Mouse (Mus musculus) gastrocnemius, adult 8-10 months (tissue): ENCODE measurements around the gene Galp. TPM values are rescaled to one million over a fixed set of nuclear protein-coding genes. Genes with fewer than 3 reads are reported as not detected.
A peak's percentile ranks its signal among the peaks of the same experiment; 100 is the strongest.
"Not testable (repeated sequence)": the region's sequence is repeated elsewhere in the genome, so short reads cannot be mapped to it uniquely, and the experiment has no call there.

Source experiments
- DNase-seq, 2 experiments: peaks; one replicate each; pipeline ENCODE4 v3.0.0; 2022; ENCODE audit warnings: low spot score in 2 of 2
- total RNA-seq, 4 experiments: library from RNA; stranded (reverse); gene quantifications; 2 replicates each; pipeline ENCODE4 v1.2.4; 2022

Gene Galp
- total RNA-seq, 4 experiments from 2014 or later = not detected

DNA sequence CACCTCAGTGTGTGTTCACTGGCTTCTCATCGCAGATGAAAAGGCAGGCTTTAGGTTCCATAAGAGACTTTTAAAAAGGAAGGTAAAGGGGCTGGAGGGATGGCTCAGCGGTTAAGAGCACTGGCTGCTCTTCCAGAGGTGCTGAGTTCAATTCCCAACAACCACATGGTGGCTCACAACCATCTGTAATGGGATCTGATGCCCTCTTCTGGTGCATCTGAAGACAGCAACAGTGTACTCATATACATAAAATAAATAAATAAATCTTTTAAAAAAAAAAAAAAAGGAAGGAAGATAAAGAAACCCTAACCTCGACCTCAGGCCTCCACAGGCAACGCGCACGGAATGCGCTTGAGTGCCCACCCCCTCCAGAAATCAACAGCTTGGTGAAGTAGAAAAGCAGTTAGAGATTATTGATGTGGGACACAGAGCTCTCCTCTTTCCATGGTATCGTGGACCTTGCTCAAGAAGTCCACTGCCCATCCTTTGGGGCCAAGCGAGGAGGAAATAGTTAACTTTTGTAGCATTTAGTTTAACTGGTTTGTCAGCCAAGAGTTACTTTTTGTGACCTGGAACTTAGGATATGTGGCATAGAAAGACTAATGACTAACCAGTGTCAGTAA lies 22.4 kb upstream of the Galp start:
- not testable (repeated sequence) for DNase-seq

DNA sequence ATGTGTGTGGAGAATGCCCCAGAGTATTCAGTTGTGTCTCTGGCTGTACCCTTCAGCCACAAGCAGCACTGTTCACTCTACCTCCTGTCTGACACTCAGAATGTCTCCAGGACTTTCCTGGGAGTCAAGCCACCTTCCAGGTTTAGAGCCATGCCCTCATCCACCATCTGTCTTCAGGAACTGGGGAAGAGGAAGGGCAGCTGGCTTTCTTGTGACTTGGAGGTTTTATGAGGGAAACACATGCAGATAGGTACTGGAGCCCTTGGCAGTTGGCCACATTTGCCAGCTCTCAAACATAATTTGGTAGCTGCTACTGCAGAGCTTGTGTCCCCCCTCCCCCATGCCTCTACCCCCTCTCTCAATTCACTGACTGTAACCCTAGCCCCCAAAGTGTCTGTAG lies 17.9 kb upstream of the Galp start:
- no peak for DNase-seq

DNA sequence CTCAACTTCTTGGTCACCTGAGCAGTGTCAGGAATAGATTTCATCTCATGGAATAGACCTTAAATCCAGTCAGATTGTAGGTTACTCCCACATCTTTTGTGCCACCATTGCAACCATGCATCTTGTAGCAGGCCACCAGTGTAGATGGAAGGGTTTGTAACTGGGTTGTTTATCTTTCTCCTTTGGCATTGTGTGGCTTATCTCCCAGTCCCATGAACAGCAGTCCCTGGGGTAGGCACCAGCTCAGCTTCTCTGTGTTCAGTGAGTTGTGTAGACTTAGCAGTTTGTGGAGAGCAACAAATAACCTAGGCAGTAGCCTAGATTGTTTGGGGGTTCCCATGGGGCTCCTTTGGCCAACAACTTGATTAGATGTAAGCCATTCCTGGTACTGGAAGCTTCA lies 14.0 kb upstream of the Galp start:
- DNase-seq = no peak

DNA sequence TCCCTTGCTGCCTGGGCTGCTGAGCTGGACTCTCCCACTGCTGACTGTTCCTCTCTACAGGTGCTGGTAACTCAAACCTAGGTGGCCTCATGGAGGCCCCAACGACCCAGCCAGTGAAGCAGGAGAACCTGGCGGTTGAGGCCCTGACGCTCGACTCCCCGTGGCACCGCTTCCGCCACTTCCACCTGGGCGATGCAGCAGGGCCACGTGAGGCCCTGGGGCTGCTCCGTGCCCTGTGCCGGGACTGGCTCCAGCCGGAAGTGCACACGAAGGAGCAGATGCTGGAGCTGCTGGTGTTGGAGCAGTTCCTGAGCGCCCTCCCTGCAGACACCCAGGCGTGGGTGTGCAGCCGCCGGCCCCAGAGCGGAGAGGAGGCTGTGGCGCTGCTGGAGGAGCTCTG lies 13.1 kb upstream of the Galp start:
- DNase-seq = no peak

DNA sequence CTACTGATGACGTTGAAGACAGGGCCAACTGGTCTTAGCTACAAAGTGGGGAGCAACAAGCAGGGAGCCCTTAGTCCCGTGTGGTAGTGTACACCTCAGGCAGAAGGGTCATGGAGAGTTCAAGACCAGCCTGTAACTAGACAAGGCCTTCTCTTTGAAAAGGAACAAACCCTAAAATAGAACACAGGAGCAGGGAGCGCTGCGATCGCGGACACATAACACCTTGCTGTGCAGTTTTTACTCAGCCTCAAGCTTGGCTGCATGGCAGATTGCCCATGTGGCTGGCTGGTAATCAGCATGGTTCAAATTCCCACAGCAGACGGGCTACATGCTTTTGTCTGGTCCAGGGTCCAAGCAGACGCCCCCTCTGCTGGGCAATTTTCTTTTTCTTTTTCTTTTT lies 12.4 kb upstream of the Galp start:
- peak; percentile 22 to 34 for DNase-seq

DNA sequence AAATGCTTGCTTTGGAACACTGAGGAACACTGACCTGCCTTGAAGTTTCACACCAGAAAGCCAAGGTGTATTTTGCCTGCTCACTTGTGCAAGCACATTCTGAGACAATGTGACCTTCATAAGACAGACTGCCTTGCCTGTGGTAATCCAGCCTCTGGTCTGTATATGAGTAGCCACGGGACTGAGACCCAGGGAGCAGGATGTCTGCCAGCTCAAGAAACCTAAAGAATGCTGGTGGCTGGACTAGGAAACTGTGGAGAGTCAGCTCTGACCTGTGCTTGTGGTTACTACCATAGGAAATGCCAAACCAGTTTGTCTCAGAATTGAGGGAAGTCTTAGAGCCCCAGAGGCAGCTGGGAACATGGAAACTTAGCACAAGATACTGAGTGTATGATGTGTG lies 11.5 kb upstream of the Galp start:
- no peak for DNase-seq

DNA sequence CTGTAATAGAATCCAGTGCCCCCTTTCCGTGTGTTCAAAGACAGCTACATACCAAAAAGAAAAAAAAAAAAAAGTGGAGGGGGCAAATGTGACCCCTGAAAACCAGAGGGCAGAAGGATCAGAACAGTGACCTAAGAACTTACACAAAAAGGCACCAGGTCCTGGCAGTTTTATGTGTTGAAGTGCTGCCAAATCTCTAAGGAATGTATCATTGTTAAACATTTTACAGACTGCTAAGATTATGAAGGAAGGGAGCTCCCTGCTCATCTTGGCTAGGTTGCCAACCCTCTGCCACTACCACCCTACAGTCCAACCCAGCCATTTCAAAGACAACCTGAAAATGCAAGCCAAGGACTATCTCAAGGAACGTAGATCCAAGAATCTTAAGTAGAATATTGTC lies 10.7 kb upstream of the Galp start:
- DNase-seq = no peak

DNA sequence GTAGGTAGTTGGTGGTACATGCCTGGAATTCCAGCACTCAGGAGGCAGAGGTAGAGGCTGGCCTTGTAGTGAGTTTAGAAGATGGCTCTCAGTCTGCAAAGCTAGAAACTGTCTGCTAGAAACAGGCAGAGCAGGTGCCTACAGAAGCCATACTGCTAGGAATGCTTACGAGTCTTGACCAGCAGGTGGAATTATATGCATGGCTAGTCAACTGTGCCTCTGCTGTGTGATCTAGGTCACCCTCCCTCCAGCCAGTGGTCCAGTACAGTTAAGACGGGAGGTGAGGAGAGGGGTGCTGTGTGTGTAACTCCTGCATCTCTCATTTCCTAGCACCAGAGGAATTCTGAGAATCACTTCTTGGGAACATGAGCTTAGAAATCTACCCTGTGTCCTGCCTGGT lies 10.1 kb upstream of the Galp start:
- no peak for DNase-seq

DNA sequence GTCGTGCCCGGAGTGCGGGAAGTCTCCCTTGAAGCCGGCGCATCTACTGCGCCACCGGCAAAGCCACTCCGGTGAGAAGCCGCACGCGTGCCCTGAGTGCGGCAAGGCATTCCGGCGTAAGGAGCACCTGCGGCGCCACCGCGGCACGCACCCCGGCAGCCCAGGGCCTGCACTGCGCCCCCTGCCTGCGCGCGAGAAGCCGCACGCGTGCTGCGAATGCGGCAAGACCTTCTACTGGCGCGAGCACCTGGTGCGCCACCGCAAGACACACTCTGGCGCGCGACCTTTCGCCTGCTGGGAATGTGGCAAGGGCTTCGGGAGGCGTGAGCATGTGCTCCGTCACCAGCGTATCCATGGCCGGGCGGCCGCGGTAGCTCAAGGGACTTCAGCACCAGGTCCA lies 7.3 kb upstream of the Galp start:
- no peak for DNase-seq

DNA sequence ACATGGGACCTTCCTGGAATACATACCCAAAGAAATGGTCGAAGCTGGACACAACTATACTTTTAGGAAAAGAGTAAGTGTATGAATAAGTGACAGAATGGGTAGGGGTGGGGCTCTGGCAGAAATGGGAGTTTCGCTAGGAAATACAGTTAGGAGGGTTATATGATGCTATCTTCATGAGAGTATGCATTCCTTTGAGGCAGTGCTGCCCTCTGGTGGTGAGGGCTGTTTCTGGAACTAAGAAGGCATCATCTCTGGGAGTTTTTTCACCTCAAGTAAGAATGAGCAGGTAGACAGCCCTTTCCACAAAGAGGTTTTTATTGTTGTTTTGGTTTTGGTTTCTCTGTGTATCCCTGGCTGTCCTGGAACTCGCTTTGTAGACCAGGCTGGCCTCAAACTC lies 5.5 kb upstream of the Galp start:
- peak; percentile 49 to 55 for DNase-seq

DNA sequence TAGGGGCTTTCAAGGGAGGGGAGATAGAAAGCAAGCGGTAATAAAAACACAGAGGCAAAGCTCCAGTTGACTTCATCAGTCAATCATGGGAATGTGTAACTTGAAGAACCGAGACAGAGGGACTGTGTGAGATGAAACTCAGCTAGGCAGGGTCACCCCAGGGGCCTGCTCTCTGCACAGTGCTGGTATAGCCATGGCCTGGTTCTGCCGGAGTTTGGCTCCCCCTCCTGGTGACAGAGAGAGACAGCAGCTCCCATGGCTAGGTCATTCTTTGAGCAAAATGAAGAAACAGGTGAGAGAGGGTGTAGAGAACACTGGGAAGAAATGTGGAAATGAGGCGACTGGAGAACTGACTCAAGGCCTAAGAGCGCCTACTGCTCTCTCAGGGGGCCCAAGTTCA lies 2.8 kb upstream of the Galp start:
- DNase-seq = no peak

DNA sequence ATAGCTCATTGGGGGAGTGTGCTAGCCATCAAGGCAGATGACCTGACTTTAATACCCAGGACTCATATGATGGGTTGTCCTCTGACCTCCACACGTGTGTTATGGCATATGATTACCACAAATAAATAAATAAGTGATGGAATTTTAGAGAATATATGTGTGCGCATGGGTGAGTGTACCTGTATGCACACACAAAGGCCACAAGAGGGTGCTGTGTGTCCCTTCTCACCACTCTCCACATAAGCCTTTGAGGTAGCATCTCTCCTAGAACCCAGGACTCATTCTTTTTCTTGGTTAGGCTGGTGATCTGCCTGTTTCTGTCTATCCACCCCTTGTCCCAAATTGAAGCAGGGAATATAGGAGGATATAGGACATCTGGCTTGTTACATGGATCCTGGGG lies 1.1 kb upstream of the Galp start:
- DNase-seq = no peak

DNA sequence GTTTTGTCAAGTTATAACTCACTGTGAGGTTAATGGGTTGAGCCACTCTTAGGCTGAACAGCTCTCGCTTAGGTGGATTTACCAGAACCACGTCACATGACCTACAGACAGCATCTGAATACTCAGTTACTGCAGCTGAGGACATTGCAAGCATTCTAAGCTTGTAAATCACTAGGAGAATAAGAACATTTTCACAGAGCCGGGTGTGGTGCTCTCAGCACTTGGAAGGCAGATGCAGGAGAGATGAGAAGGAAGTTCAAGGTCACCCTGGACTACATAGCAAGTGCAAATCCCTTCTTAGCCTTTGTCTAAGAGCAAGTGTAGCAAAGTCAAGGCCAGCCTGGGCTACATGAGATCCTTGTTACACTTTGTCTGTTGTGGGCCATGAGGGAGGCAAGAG lies 7.3 kb downstream of the Galp start:
- no peak for DNase-seq

DNA sequence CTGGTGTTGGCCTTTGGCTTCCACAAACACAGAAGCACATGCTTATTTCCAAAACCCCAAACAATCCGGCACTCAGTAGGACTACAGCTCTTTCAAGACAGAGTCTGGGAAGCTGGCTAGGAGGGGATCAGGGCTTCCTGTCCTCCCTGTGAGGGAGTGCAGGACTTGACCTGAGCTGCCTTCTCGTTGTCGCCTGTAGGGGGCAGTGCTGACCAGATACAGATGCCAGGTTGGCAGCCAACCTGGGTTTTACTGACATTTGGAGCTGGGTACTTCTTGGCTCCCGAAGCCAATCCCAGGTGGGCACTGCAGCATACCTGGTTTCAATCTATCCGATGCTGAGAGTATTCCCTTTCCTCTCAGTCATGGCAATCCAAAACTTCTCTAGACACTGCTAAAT lies 16.3 kb downstream of the Galp start:
- no peak for DNase-seq

DNA sequence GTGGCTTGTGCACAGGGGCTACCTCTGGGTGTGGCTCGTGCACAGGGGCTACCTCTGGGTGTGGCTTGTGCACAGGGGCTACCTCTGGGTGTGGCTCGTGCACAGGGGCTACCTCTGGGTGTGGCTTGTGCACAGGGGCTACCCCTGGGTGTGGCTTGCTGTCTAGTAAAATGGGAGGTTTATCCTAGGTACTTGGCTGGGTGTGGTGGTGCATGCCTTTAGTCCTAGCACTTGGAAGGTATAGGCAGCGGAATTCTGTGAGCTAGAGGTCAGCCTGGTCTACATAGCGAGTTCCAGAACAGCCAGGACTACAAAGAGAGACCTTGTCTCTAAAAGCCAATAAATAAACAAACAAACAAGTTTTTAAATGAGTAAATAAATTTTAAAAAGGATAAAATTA lies 17.8 kb downstream of the Galp start:
- DNase-seq = not testable (repeated sequence)

DNA sequence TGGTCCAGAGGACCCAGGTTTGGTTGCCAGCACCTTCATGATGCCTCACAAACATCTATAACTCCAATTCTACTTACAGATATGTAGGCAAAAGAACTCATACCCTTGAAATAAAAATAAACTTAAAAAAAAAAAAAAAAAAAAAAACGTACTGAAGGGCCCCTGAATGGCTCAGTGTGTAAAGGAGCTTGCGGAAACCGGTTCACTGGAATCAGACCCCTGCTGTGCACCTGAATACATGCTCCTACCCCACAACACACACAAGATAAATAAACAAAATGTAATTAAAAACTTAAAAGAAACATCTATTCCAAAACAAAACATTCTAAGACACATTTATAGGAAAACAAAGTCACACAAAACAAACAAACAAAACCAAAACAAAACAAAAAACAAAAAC lies 23.3 kb downstream of the Galp start:
- DNase-seq = no peak

DNA sequence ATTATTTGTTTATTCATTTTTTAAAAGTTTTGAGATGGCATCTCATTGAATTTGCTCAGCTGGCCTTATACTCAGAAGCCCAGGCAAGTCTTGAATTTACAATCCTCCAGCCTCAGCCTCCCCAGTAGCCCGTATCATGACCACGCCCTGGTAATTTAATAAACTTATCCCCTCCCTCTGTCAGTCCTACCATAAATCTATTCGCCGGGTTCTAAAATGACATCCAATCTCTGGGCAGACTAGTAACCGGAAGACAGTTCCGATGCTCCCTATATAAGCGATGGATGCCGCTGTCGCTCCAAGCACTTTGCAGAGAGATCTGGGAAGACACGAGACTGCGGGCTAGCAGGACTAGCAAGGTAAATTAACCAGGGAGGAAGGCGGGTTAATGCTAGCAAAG lies 25.1 kb downstream of the Galp start, which contains the start of gene Zscan5b:
Gene Zscan5b (plus strand): TSS at position 301 of the 400 bp plus-strand sequence.
- DNase-seq = no peak

DNA sequence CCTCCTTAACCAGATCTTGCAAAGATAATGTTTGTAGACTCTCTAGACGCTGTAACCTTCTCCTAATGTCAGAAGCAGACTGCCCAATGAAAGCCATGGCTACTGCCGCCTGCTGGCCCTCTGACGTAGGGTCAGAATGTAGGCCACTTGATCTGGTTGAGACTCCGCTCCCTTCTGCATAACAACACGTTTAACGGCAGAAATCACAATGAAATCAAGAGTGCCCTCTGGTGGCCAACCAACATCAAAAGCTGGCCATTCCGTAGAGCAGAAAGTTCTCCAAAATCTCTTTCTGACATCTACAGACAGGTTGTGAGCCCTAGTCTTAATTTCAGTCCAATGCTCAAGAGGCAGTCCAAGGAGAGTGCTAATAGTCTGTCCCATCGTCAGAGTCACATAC lies 31.6 kb downstream of the Galp start:
- not testable (repeated sequence) for DNase-seq

DNA sequence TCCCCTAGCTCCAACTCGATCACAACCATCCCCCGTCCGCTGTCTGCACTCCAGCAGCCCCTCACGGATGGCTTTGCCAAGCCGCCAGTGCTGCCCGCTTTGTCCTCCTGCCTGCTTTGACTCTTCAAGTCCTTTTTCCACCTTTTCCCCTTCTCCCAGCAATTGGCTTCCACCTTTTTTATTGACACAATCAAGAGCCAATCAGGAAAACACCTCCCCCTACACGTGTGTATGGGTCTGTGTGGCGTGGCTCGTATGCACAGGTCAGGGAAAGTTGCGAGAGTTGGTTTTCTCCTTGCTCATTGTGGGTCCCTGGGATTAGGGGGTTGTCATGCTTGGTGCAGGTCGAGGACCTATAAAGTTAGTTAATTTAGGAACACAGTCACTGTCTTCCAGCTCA lies 42.9 kb downstream of the Galp start:
- no peak for DNase-seq

DNA sequence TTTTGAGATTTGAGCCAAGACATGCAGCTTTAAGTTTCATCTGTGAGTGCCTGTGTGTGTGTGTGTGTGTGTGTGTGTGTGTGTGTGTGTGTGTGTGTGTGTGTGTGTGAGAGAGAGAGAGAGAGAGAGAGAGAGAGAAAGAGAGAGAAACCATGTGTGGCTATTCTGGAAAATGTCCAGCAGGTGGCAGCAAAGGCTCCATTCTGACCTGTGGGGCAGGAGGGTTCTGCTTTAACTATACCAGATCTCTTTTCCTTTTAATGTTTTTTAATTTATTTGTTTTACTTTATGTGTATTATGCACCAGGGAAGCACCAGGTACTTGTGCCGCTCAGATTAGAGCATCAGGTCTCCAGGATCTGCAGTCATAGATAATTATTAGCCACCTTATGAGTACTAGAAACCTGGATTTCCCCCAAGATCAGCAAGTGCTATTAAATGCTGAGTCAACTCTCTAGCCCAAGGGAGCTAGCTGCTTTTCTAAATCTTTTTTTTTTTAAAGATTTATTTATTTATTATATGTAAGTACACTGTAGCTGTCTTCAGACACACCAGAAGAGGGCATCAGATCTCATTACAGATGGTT lies 44.0 kb downstream of the Galp start:
- DNase-seq = not testable (repeated sequence)

DNA sequence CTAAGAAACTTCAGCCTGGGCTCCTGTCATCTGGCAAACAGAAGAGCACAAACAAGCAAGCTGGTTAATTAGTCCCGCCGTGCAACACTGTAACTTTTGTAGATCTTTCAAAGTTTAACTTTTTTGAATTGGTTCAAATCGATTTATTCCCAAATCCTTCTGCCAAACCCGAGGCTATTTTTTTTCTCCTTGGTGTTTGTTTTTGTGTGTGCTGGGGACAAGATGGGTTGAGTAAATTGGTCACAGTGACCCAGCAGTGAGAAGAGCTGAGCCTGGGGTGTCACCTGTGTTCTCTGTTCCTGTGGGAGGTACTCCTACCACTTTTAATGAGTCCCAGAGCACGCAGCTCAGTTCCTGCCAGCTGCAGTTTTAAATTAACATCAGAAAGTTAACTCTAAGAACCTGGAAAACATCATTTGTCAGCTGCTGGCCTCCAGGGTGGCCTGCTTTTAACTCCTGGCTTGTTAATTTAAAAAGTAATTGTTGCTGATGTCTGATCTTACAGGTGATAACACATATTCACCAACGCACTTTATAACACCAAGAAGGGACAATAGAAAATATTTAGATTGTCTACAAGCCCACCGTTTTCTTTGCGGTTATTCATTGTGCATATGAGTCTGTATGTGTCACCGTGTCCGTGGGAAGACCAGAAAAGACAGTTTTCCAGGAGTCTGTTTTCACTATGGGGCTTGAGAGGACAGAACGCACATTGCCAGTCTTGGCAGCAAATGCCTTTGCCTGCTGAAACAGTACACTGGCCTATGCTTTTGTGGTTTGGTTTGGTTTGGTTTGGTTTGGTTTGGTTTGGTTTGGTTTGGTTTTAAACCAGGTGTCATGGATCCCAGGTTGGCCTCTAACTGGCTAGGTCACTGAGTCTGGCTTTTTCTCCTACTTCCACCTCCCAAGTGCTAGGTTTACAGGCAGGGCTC lies 47.7 kb downstream of the Galp start:
- no peak for DNase-seq

DNA sequence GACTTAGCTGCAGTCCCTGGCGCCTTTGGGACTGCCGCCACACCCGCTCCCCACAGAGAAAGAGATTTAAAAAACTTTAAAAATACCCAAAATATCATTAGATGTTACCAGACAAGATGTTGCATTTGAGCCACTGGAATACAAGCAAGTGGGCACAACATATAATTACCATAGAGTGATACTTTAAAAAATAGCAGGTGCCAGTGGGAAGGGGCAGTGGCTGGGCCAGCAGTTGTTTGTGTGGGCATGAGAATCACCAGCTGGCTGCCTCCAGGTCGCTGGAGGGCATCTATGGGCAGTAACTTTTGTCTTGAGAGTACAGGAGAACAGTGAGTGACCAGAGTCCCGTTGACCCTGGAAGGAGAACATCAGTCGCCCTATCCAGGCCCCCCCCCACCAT lies 55.5 kb downstream of the Galp start, which contains the start of gene Epp13:
Gene Epp13 (plus strand): TSS at position 301 of the 400 bp plus-strand sequence.
- no peak for DNase-seq
